Mouse (Mus musculus) NIH3T3 (cell line): Measurements from ENCODE around the gene Rfk.

Experiments used
- DNase-seq: peaks from one replicate; pipeline ENCODE4 v3.0.0-alpha.2; 2012; ENCODE audit warnings: low read depth

Rfk gene

GRCm38 (mm10) chr19:17385022-17385421 is 8.8 kb upstream of the Rfk start:
- DNase-seq: no peak

- DNase-seq: peak; percentile 19
These were observed 8.4 kb upstream of the Rfk start for GRCm38 (mm10) chr19:17385426-17385825.

DNA sequence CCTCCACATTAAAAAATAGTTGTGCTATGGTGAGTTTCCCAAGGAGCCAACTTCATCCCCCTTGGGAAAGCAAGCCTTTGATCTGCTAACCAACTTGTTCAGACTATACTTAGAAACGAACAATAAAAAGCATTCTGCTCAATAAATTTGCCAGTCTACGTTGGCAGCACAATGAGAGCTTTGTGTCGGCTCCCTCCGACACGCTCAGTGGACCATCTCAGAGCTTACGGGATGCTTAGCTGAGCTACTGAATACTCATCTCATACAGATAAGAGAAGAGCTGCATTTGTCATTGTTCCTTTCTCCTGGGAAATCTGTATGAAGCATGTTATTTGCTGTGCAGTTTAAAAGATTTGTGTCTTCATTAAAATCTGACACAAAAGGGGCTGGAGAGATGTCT is 7.4 kb upstream of the Rfk start:
- DNase-seq: no peak

GRCm38 (mm10) chr19:17388404-17388803 is 5.4 kb upstream of the Rfk start:
- peak; percentile 77 for DNase-seq

- DNase-seq: no peak
These were observed 977 bp upstream of the Rfk start for GRCm38 (mm10) chr19:17392866-17393265.

GRCm38 (mm10) chr19:17396802-17397201 is 3.0 kb downstream of the Rfk start:
- DNase-seq: no peak

DNA sequence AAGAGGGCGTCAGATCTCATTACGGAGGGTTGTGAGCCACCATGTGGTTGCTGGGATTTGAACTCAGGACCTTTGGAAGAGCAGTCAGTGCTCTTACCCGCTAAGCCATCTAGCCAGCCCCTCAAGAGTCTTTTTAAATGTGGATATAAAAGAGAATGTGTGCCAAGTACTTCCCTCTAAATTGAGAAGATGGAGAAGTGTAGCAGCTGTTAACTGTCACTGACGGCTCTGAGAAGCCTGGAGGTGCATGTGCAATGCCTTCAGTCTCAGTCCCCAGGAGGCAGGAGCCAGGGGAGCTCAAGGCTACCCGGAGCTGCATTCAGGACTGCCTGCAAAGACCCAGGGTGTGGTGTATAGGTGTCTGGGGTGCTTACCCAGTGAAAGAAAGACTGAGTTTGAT is 4.1 kb downstream of the Rfk start:
- no peak for DNase-seq

DNA sequence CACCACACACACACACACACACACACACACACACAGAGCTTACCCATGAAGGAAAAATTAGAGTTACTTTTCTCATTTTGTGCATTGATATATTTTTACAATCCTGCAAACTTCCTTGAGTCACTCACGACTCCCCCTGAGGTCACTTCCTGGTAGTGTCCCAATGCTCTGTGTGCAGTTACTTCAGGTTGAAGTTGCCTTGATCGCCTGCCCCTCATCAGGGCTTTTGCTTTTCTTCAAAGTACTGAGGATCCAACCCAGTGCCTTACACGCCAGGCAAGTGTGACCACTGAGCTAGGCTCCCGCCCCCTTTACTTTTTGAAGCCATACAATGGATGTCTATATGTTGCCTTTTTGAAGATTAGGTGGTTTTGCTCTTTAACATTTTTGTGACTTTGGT is 6.1 kb downstream of the Rfk start:
- no peak for DNase-seq

- peak; percentile 50 for DNase-seq
These were observed 6.7 kb downstream of the Rfk start for GRCm38 (mm10) chr19:17400571-17400970.

- no peak for DNase-seq
These were observed 9.3 kb downstream of the Rfk start for GRCm38 (mm10) chr19:17403175-17403574.

DNA sequence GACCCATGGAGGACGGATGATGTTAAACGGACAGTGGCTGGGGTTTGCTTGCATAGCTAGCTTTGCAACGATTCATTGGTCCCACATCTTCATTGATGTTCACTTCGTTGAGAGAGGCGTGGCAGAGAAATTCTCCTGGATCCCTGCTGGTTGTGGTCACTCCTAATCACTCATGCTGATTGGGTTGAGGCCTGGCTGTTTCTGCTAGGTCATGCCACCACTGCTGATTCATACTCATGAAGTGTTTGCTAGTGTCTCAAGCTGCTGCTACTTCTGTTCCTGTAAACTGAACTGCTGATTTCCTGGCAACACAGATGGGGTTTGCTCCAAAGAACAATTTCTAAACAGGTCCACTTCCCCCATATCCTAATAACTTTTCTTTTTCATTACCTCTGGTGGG is 13.0 kb downstream of the Rfk start:
- DNase-seq: no peak

GRCm38 (mm10) chr19:17408591-17408990 is 14.7 kb downstream of the Rfk start:
- no peak for DNase-seq

GRCm38 (mm10) chr19:17409351-17409750 is 15.5 kb downstream of the Rfk start:
- no peak for DNase-seq

DNA sequence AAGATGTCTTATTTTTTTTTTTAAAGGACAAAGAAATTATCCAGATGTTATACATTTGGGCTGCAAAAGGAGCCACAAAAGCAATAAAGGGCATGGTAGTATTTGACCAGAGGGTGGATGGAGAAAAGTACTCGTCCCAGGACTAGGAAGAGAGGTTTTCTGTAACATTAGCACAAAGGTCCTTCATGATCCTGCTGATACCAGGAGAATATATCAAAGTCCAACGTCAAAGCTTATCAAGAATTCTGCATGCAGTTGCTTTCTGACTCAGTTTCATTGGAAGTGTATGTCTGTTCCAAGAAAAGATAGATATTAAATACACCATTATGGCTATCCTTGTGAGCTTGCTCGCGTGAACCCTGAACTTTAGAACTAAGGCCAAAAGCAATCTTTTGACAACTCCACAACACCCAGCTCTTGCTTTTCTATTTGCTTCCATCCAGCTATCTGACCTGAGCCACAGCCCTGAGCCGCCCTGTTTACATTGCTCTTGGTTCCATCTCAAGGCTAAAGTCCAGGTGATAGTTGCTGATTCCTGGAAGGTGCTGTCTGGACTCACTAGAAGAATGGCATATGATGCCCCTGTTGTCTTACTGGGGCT is 16.7 kb downstream of the Rfk start:
- no peak for DNase-seq

DNA sequence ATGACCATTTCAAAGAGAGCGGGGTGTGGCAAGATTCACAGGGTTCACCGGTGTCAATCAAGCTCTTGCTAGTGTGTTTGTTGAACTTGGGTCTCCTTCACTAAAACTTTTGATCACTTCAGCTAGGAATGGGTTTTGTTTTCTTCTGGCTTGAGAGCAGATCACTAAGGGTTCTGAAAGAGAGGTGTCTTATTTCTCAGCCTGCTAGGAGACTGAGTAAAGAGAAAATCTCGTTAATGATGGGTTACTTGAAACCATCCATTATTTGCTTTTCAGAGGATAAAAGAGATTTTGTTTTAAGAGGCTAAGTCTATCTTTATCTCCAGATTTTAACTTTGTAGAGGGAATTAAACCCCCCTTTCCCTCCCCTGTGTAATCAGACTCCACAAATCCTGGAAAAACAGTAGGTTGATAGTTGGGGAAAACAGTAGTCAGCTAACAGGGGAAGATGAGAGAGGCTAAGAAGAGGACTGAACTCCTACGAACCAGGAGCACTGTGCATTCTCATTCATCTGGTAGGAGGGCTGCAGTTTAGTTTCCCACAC is 19.1 kb downstream of the Rfk start:
- DNase-seq: no peak

DNA sequence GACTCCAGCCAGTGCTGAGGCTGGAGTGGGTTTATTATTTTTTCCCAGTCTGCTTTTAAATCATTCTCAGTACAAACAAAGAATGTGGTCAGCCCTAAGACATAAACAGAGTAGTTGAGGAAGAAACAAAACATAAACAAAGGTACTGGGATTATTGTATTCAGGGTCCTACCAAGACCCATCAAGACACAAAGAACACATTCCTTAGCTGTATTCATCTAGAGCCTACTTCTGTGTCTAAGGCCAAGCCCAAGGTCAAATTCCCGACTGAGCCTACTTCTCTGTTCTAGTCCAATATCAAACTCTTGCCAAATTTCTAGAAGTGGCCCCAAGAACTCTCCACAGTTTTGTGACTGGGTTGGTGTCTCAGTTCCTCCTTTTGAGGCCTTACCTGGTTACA is 24.0 kb downstream of the Rfk start:
- no peak for DNase-seq

- DNase-seq: no peak
These were observed 29.5 kb downstream of the Rfk start for GRCm38 (mm10) chr19:17423306-17423705.

GRCm38 (mm10) chr19:17427824-17428560 is 34.1 kb downstream of the Rfk start:
- no peak for DNase-seq

DNA sequence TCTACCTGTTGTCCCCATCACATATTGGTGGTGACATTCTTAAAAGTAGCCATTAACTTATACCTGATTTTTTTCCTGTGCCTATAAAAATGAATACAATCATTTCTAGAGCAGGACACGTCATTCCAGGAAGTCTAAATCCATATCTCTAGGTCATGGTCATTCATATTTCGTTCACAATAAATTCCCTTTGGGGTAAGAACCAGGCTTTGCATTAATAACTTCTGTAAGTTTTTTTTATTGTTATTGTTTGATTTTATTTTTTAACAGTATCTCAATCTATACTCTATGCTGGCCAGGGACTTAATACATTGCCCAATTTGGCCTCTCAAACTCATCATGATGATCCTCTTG is 34.7 kb downstream of the Rfk start:
- DNase-seq: no peak

- no peak for DNase-seq
These were observed 42.8 kb downstream of the Rfk start for GRCm38 (mm10) chr19:17436651-17437050.

GRCm38 (mm10) chr19:17439476-17440189 is 45.8 kb downstream of the Rfk start:
- no peak for DNase-seq

DNA sequence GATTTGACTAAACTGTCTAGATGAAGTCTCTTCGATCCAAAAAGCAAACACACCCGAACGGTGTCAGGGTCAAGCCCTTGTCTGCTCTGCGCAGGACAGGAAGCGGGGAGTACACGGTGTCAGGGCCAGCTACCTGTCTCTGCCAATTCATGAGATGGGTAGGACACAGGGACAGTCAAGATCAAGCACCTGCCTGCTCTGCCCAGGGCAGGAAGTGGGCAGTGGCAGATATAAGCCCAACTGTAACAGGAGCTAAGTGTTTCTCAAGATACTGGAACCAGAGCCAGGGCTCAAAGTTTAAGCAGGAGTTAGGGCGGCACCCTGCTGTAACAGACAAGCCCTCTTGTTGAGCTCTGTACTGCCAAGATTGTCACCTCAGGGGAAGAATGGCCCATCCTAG is 49.7 kb downstream of the Rfk start:
- no peak for DNase-seq
